Mouse (Mus musculus) forebrain, embryonic 11.5 days (tissue): ENCODE data around the gene Ago1. TPM values are rescaled to one million over a fixed set of nuclear protein-coding genes. Genes with fewer than 3 reads are reported as not detected.

Experiments
- ATAC-seq: fragments of 200-750 bp; cut with Nextera tagmentation; replicated peaks from 2 replicates; pipeline ENCODE4 v1.8.0; 2017; ENCODE audit warnings: moderate TSS enrichment; ENCODE audit not compliant: low FRiP score
- DNase-seq: peaks from one replicate; pipeline ENCODE4 v3.0.0-alpha.2; 2017; ENCODE audit warnings: low spot score
- H3K27ac ChIP-seq: fragments of 300-500 bp; sonication (generic); 2 replicates; pipeline ENCODE4 v1.5.1; 2014; ENCODE audit warnings: low read depth, low read length
- H3K27me3 ChIP-seq: fragments of 300-500 bp; sonication (generic); 2 replicates; pipeline ENCODE4 v1.6.1; 2014; ENCODE audit warnings: mild to moderate bottlenecking, low read length, mixed read lengths; ENCODE audit not compliant: control insufficient read depth, insufficient read depth
- H3K36me3 ChIP-seq: fragments of 300-500 bp; sonication (generic); 2 replicates; pipeline ENCODE4 v1.6.1; 2014; ENCODE audit warnings: mild to moderate bottlenecking, low read length, moderate library complexity, mixed read lengths; ENCODE audit not compliant: control insufficient read depth, insufficient read depth
- H3K4me1 ChIP-seq: fragments of 300-500 bp; sonication (generic); replicated peaks from 2 replicates; pipeline ENCODE4 v1.6.1; 2014; ENCODE audit warnings: low read length, mixed read lengths; ENCODE audit not compliant: control insufficient read depth, insufficient read depth
- H3K4me2 ChIP-seq: fragments of 300-500 bp; sonication (generic); 2 replicates; pipeline ENCODE4 v1.6.1; 2014; ENCODE audit warnings: low read depth, mild to moderate bottlenecking, low read length, moderate library complexity, mixed read lengths; ENCODE audit not compliant: severe bottlenecking
- H3K4me3 ChIP-seq: fragments of 300-500 bp; sonication (generic); 2 replicates; pipeline ENCODE4 v1.5.1; 2014; ENCODE audit warnings: low read depth, low read length
- H3K9ac ChIP-seq: fragments of 300-500 bp; sonication (generic); 2 replicates; pipeline ENCODE4 v1.6.1; 2014; ENCODE audit warnings: low read length
- H3K9me3 ChIP-seq: fragments of 300-500 bp; sonication (generic); 2 replicates; pipeline ENCODE4 v1.6.1; 2016; ENCODE audit warnings: low read length, mixed read lengths; ENCODE audit not compliant: control insufficient read depth
- WGBS: fragments of 180-500 bp; shearing (Covaris S2); extraction: QIAGEN DNeasy Blood & Tissue Kit; methylation state at CpG from one replicate; pipeline ENCODE4 v1.1.7; 2014; 5-methylcytosine and 5-hydroxymethylcytosine counted together
- polyA plus RNA-seq: library from polyadenylated mRNA; unstranded; fragments of >200 nt; fragmentation: Nextera tagmentation; extraction: Ambion mirVana; gene quantifications from 2 replicates; pipeline ENCODE4 v1.2.1, GENCODE M21; 2014

The Ago1 gene
- polyA plus RNA-seq, 1 experiment from 2014 or later: 23.2 TPM

DNA sequence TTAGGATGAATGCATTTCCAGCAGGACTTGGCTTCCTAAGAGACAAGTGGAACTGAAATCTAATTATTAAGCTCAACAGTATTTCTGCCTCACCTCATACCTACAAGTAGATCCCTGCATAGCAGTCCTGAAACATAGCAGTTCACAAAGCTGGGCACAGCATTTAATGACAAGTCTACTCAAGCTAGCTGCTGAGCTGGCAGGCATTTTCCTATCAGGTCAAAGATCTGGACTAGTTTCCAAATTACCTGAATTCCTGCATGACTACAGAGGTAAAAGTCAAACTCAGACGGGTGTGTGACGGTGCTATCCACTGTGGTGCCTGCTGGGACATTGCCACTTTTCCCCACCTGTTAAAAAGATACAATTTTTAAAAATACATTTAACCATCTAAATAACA, 28.6 kb upstream of the Ago1 start:
- WGBS: 91% methylated on average over 2 of the region's 2 CpGs
- Histone ChIP-seq H3K9me3 (no peaks in the 10 kb centered on the region), H3K36me3 (no peaks in the 10 kb centered on the region), H3K9ac (no peak overlapping the region), H3K4me2 (no peak overlapping the region), H3K4me3 (no peak overlapping the region), H3K27me3 (no peaks in the 10 kb centered on the region), H3K4me1 (no peaks in the 10 kb centered on the region), H3K27ac (no peak overlapping the region)
- ATAC-seq: no peak
- no peak for DNase-seq

DNA sequence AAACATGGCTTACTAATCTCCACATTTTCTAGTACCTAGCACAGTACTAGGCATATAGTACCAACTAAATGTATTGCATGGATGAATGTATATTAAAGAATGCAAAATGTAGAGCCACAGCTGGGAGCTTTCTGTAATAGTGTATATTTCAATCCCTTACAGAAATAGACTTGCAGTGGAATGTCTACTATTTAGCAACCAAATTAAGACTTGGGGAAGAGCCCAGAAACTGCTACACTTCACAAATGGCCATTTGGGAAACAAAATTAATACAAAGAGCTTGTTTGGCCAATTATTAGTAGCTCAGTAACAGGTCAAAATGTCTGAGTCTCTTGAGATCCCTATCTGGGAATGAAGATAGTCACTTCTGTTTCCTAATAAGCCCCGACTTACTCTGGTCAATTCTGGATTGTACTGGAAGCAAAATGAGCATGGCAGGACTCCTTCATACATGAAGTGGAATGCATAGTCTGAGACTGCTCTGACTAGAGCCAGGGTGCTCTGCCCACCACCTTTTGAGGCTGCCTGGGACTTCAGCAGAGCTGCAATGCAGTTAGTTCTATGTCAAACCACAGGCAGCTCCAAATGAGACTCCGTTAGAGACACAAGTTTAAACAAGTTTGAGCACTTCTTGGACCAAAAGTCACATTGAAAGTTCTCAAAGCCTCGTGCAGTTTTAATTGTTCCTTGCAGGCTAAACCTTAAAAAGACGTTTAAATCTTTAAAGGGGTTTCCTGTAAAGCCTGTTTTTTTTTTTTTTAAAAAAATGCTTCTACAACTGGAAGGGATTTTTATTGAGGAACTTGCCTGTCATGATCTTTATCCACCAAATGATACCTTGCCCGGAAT, 27.8 kb upstream of the Ago1 start:
- H3K4me1 ChIP-seq: no peaks in the 10 kb centered on the region
- H3K27me3 ChIP-seq: no peaks in the 10 kb centered on the region
- DNase-seq: no peak
- 81% methylated on average over 5 of the region's 5 CpGs for WGBS
- H3K4me2 ChIP-seq: no peak overlapping the region
- no peak overlapping the region for H3K9ac ChIP-seq
- H3K9me3 ChIP-seq: no peaks in the 10 kb centered on the region
- H3K27ac ChIP-seq: no peak overlapping the region
- H3K36me3 ChIP-seq: no peaks in the 10 kb centered on the region
- H3K4me3 ChIP-seq: no peak overlapping the region
- ATAC-seq: no peak

DNA sequence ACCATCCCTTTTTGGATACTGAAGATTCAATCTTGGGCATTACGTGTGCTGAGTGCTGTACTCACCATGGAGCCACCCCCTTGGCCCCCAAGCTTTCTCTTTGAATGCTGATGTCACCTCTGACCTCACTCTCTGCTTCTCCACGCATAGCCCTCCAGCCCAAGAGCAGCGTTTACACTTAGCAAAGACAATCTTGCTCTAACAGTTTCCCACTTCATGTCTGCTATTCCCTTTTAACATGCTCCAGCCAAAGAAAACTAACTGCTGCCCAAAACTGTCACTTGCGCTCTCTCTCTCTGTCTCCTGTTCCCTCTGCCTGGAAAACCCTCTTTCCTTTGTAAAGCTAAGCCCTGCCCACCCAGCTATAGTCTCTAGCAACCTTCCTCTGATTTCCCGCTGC, 27.1 kb upstream of the Ago1 start:
- H3K4me3 ChIP-seq: no peak overlapping the region
- no peak for ATAC-seq

DNA sequence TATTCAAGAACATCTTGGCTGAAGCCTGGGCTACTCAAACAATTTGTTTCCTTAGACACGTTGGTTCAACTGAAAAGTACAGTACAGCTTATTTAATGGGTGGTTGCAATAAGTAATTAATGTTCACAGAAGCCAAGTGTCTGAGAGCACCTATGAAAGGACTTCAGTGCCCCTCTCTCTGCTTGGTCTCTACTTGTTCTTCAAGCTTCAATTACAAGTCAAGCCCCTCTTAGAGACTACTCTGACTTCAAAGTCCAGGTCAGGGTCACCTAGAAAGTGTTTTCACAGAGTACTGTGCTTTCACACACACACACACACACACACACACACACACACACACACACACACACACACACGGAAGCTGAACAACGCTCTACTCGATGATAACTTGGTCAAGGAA, 25.0 kb upstream of the Ago1 start:
- Histone ChIP-seq H3K27me3 (no peaks in the 10 kb centered on the region), H3K4me3 (no peak overlapping the region), H3K27ac (no peak overlapping the region), H3K4me1 (no peaks in the 10 kb centered on the region), H3K36me3 (no peaks in the 10 kb centered on the region), H3K9me3 (no peaks in the 10 kb centered on the region), H3K9ac (no peak overlapping the region), H3K4me2 (no peak overlapping the region)
- ATAC-seq (no peak), DNase-seq (no peak)
- 88% methylated on average over 4 of the region's 4 CpGs for WGBS

More for the DNA sequence above, 27.1 kb upstream of the Ago1 start:
- H3K36me3 ChIP-seq: no peaks in the 10 kb centered on the region
- no peaks in the 10 kb centered on the region for H3K4me1 ChIP-seq
- H3K27ac ChIP-seq: no peak overlapping the region
- no peak for DNase-seq
- 70% methylated on average over 5 of the region's 5 CpGs for WGBS
- H3K9me3 ChIP-seq: no peaks in the 10 kb centered on the region
- no peak overlapping the region for H3K9ac ChIP-seq
- H3K27me3 ChIP-seq: no peaks in the 10 kb centered on the region
- H3K4me2 ChIP-seq: no peak overlapping the region

DNA sequence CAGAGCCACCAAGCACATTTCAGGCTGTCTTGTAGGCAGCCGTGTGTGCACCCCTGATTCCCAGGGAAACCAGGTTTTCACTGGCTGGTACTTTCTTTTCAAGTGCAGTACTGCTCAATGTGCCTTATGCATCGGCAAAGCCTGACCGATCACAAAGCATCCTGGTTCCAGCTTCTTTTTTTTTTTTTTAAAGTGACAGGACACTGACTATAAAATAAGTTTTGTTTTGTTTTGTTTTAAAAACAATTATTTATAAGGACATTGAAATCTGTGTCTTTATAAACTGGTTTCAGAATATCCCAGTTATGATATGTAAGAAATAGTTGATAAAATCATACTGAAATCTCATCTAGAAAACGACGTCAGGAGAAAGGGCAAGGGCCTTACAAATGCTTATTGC, 23.6 kb upstream of the Ago1 start:
- Histone ChIP-seq H3K36me3 (no peaks in the 10 kb centered on the region), H3K27ac (no peak overlapping the region), H3K4me1 (no peaks in the 10 kb centered on the region), H3K9ac (no peak overlapping the region), H3K4me3 (no peak overlapping the region), H3K9me3 (no peaks in the 10 kb centered on the region), H3K4me2 (no peak overlapping the region), H3K27me3 (no peaks in the 10 kb centered on the region)
- 55% methylated on average over 5 of the region's 5 CpGs for WGBS
- ATAC-seq: no peak
- DNase-seq: no peak

DNA sequence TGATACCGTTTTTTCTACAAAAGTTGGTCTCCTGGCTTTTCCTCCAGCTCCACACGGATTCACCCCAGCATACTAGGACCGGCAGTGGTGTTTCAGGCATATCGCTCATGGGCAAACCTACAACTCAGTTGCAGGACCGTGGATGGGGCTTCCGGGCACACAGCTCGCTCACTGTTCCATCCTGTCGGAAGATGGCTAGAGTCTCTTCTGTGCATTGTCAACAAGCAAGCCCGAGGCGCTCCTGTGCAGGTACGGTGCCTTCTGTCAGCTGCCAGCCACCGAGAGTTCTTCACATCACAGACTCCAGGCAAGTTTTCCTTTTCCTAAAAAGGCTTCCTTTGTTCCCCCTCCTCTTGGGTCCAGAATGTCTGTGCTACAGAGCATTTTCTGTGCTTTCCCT, 22.3 kb upstream of the Ago1 start:
- Histone ChIP-seq H3K4me2 (no peak overlapping the region), H3K4me1 (no peaks in the 10 kb centered on the region), H3K36me3 (no peaks in the 10 kb centered on the region), H3K4me3 (no peak overlapping the region), H3K27me3 (no peaks in the 10 kb centered on the region), H3K9ac (no peak overlapping the region), H3K9me3 (no peaks in the 10 kb centered on the region), H3K27ac (no peak overlapping the region)
- no peak for DNase-seq
- no peak for ATAC-seq
- 87% methylated on average over 12 of the region's 12 CpGs for WGBS

DNA sequence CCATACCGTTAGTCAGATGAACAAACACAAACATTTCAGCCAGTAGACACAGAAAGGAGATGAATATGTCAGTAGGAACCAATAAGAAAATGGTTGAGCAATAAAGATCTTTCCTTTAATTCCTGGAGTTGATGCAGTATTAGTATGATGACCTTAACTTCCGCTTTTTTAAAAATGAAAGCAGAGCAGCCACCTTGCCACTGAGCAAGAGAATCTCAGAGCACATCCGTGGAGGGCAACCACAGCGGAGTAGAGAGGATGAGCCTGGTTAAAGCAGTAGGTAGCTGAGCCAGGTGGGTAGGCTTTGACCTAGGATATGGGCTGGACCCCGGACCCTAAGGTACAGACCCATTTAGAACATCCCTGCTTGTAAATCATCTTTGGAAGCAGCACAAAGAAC, 21.4 kb upstream of the Ago1 start:
- Histone ChIP-seq H3K4me1 (no peaks in the 10 kb centered on the region), H3K36me3 (no peaks in the 10 kb centered on the region), H3K4me2 (no peak overlapping the region), H3K27ac (no peak overlapping the region), H3K27me3 (no peaks in the 10 kb centered on the region), H3K9me3 (no peaks in the 10 kb centered on the region), H3K9ac (no peak overlapping the region), H3K4me3 (no peak overlapping the region)
- no peak for DNase-seq
- no peak for ATAC-seq
- 89% methylated on average over 5 of the region's 5 CpGs for WGBS

DNA sequence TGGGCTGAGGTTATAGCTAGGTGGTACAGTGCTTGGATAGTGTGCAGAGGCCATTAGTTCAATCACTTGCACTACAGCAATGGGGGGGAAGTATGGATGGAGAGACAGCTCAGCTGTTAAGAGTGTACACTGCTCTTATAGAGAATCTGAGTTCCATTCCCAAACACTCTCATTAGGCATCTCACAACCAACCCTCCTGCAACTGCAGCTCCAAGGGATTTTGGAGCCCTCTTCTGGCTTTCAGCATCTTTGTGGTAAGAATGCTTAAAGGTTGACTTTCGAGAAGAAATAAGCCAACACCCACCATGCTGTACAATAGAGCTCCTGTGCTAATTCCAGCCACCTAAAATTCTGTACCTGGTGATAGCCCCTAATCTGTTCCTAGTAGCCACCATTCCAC, 17.8 kb upstream of the Ago1 start:
- DNase-seq: no peak
- WGBS: 84% methylated on average over 1 of the region's 1 CpGs
- Histone ChIP-seq H3K36me3 (no peaks in the 10 kb centered on the region), H3K9ac (no peak overlapping the region), H3K27ac (no peak overlapping the region), H3K27me3 (no peaks in the 10 kb centered on the region), H3K4me2 (no peak overlapping the region), H3K4me1 (no peaks in the 10 kb centered on the region), H3K4me3 (no peak overlapping the region), H3K9me3 (no peaks in the 10 kb centered on the region)
- ATAC-seq: no peak

DNA sequence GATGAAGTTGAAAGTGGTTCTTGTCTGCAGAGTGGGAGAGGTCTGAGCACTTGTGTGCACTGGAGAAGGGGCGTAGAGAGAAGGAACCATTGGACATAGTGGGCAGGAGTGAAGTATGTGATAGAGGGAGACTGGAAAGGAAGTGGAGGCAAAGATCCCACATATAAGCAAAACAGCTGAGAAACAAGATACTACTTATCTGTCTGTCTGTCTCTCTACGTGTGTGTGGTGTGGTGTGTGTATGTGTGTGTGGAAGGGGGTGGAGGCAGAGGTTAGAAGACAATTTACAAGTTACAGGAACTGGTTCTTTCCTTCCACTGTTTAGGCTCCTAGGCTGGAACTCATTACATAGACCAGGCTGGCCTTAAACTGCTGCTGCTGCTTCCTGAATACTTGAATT, 16.7 kb upstream of the Ago1 start:
- Histone ChIP-seq H3K4me1 (no peaks in the 10 kb centered on the region), H3K9me3 (no peaks in the 10 kb centered on the region), H3K9ac (no peak overlapping the region), H3K27ac (no peak overlapping the region), H3K4me2 (no peak overlapping the region), H3K36me3 (no peaks in the 10 kb centered on the region), H3K4me3 (no peak overlapping the region), H3K27me3 (no peaks in the 10 kb centered on the region)
- ATAC-seq: no peak
- DNase-seq: no peak
- 84% methylated on average over 2 of the region's 2 CpGs for WGBS
